Mouse (Mus musculus) embryonic facial prominence, embryonic 12.5 days (tissue): ENCODE results near the gene Cabp4. TPM values are rescaled to one million over a fixed set of nuclear protein-coding genes. Genes with fewer than 3 reads are reported as not detected.

ENCODE experiments used
- ATAC-seq: fragments of 200-750 bp; cut with Nextera tagmentation; 2 replicates; pipeline ENCODE4 v1.8.0; 2017; ENCODE audit not compliant: insufficient number of reproducible peaks, insufficient read depth, low FRiP score, low TSS enrichment
- H3K27ac ChIP-seq: fragments of 300-500 bp; sonication (generic); 2 replicates; pipeline ENCODE4 v1.5.1; 2016; ENCODE audit warnings: mild to moderate bottlenecking
- H3K27me3 ChIP-seq: fragments of 300-500 bp; sonication (generic); 2 replicates; pipeline ENCODE4 v1.6.1; 2016; ENCODE audit warnings: mild to moderate bottlenecking, moderate library complexity
- H3K36me3 ChIP-seq: fragments of 300-500 bp; sonication (generic); 2 replicates; pipeline ENCODE4 v1.6.1; 2016; ENCODE audit warnings: mild to moderate bottlenecking
- H3K4me1 ChIP-seq: fragments of 300-500 bp; sonication (generic); 2 replicates; pipeline ENCODE4 v1.6.1; 2016
- H3K4me2 ChIP-seq: fragments of 300-500 bp; sonication (generic); replicated peaks from 2 replicates; pipeline ENCODE4 v1.6.1; 2016; ENCODE audit warnings: mild to moderate bottlenecking, moderate library complexity
- H3K4me3 ChIP-seq: fragments of 300-500 bp; sonication (generic); 2 replicates; pipeline ENCODE4 v1.5.1; 2016; ENCODE audit warnings: mild to moderate bottlenecking
- H3K9ac ChIP-seq: fragments of 300-500 bp; sonication (generic); 2 replicates; pipeline ENCODE4 v1.6.1; 2016; ENCODE audit warnings: mild to moderate bottlenecking, moderate library complexity
- H3K9me3 ChIP-seq: fragments of 300-500 bp; sonication (generic); 2 replicates; pipeline ENCODE4 v1.6.1; 2016; ENCODE audit warnings: mild to moderate bottlenecking, moderate library complexity
- WGBS: fragments of 180-500 bp; shearing (Covaris S2); methylation state at CpG from one replicate; pipeline ENCODE4 v1.1.7; 2016; 5-methylcytosine and 5-hydroxymethylcytosine counted together
- polyA plus RNA-seq: library from polyadenylated mRNA; unstranded; fragments of >200 nt; fragmentation: Nextera tagmentation; extraction: Ambion mirVana; gene quantifications from 2 replicates; pipeline ENCODE4 v1.2.1, GENCODE M21; 2016

The Cabp4 gene
- polyA plus RNA-seq, 1 experiment from 2014 or later: not detected

- no peak for ATAC-seq
- 73% methylated on average over 5 of the region's 5 CpGs for WGBS
- Histone ChIP-seq H3K4me1 (peaks cover 22% of the 10 kb centered on the region), H3K9me3 (no peaks in the 10 kb centered on the region), H3K36me3 (no peaks in the 10 kb centered on the region), H3K4me2 (no peak overlapping the region), H3K9ac (no peak overlapping the region), H3K27ac (no peak overlapping the region), H3K4me3 (no peak overlapping the region), H3K27me3 (peaks cover 12% of the 10 kb centered on the region; the same call in 1 of the 2 replicates)
Measured at GRCm38 (mm10) chr19:4094774-4095303, 49.0 kb downstream of the Cabp4 start.

DNA sequence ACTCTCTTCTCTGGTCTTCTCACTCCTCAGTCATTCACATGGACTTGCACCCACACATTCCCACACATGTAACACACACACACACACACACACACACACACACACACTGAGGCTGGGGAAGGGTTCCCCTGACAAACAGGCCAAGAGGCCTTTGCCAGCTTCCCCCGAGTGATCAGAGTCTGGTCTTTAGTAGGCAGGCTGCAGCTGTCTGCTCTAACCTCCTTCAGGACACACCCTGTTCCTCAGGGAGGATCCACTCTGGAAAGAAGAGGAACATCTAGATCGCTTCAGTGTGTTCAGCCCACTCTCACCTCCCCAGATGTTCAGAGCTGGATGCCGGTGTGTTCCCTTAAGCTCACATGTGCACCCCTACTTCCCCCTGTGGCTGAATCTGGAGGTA lies 49.5 kb downstream of the Cabp4 start:
- H3K27ac ChIP-seq: no peak overlapping the region
- H3K4me3 ChIP-seq: no peak overlapping the region
- no peaks in the 10 kb centered on the region for H3K9me3 ChIP-seq
- peaks cover 18% of the 10 kb centered on the region for H3K4me1 ChIP-seq
- 65% methylated on average over 3 of the region's 3 CpGs for WGBS
- ATAC-seq: no peak
- no peaks in the 10 kb centered on the region for H3K36me3 ChIP-seq
- peaks cover 9% of the 10 kb centered on the region; the same call in 1 of the 2 replicates for H3K27me3 ChIP-seq
- no peak overlapping the region for H3K4me2 ChIP-seq
- no peak overlapping the region for H3K9ac ChIP-seq

DNA sequence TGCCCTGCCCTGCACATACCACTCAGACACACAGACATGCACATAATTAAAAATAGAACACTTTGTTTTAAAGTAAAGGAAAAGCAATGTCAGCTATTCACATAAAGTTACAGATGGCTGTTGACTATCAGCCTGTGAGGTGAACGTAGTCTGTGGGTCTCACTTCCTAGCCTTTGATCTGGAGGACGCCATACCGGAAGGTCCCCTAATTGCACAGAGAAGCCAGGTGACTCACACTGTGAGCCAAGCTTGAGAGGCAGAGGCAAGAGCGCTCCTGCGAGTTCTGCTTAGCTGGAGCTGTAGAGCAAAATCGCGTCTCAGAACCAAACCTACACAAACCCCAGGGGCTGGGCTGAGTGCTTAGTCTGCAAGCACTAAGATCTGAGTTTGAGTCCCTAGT lies 50.1 kb downstream of the Cabp4 start:
- no peaks in the 10 kb centered on the region for H3K36me3 ChIP-seq
- H3K4me1 ChIP-seq: peaks cover 15% of the 10 kb centered on the region
- no peak for ATAC-seq
- H3K9ac ChIP-seq: no peak overlapping the region
- H3K9me3 ChIP-seq: no peaks in the 10 kb centered on the region
- H3K4me2 ChIP-seq: no peak overlapping the region
- no peak overlapping the region for H3K27ac ChIP-seq
- 72% methylated on average over 7 of the region's 7 CpGs for WGBS
- H3K27me3 ChIP-seq: peaks cover 6% of the 10 kb centered on the region; the same call in 1 of the 2 replicates
- H3K4me3 ChIP-seq: no peak overlapping the region

- WGBS: 91% methylated on average over 3 of the region's 3 CpGs
- no peaks in the 10 kb centered on the region for H3K9me3 ChIP-seq
- ATAC-seq: no peak
- H3K4me2 ChIP-seq: no peak overlapping the region
- H3K36me3 ChIP-seq: no peaks in the 10 kb centered on the region
- no peaks in the 10 kb centered on the region for H3K27me3 ChIP-seq
- H3K27ac ChIP-seq: no peak overlapping the region
- no peak overlapping the region for H3K4me3 ChIP-seq
- no peak overlapping the region for H3K9ac ChIP-seq
- H3K4me1 ChIP-seq: peaks cover 12% of the 10 kb centered on the region
Measured at GRCm38 (mm10) chr19:4092750-4093149, 51.1 kb downstream of the Cabp4 start.

DNA sequence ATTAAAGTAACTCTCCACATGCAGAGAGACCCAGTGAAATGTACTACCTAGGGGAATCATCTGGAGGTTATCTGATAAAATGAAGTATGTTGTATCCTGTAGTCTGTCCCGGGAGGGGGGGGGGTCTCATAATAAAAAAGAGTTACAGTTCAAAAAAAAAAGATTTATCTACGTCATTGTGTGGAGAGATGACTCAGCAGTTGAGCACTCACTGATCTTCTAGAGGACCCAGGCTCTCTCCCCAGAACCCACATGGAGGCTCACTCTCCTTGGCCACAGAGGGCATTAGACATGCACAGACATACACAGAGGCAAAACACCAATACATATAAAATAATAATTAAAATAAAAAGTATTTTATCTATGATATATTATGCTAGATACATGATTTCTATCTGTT lies 52.5 kb downstream of the Cabp4 start:
- ATAC-seq: no peak
- peaks cover 4% of the 10 kb centered on the region for H3K4me1 ChIP-seq
- H3K9ac ChIP-seq: no peak overlapping the region
- H3K36me3 ChIP-seq: no peaks in the 10 kb centered on the region
- WGBS: 70% methylated on average over 2 of the region's 2 CpGs
- H3K4me2 ChIP-seq: no peak overlapping the region
- no peaks in the 10 kb centered on the region for H3K9me3 ChIP-seq
- no peaks in the 10 kb centered on the region for H3K27me3 ChIP-seq
- no peak overlapping the region for H3K4me3 ChIP-seq
- no peak overlapping the region for H3K27ac ChIP-seq

DNA sequence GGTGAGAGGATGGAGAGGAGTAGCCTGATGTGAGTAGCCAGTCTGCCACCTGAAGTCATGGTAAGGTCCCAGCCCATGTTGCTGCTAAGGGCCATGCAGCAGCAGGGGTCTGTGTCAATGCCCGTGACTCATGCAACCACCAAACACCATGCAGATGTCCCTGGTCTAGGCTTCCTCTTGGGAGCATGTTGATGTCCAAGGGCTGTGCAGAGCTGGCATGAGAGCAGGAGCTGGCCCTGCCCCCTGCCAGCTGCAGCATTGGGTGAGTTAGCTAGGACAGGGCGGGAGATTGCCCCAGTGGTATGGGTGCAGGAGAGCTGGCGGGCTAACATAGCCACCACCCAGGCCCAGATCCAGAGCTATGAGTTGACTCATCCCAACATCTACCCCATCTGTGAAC lies 53.4 kb downstream of the Cabp4 start:
- Histone ChIP-seq H3K27me3 (no peaks in the 10 kb centered on the region), H3K9ac (no peak overlapping the region), H3K4me1 (no peaks in the 10 kb centered on the region), H3K4me2 (no peak overlapping the region), H3K4me3 (no peak overlapping the region), H3K27ac (no peak overlapping the region), H3K36me3 (no peaks in the 10 kb centered on the region), H3K9me3 (no peaks in the 10 kb centered on the region)
- 94% methylated on average over 3 of the region's 3 CpGs for WGBS
- no peak for ATAC-seq

DNA sequence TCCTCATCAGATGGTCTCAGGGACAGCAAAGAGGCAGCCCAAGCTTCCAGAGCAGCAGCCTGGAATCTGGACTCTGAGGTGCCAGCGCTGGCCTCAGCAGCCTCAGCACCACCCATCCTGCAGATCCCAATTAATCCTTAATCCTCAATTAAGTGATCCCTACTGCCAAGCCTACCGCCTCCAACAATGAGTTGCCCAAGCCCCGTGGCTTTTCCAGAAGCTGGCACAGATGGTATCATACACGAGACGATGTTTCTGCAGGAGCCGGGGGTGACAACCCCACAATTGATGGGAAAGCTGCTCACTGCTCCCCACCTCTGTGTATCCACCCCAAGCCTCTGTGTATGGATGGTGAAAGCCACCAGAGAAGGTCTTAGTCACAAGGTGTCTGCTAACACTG lies 54.7 kb downstream of the Cabp4 start:
- no peaks in the 10 kb centered on the region for H3K4me1 ChIP-seq
- no peak for ATAC-seq
- 86% methylated on average over 6 of the region's 6 CpGs for whole genome bisulfite sequencing
- no peak overlapping the region for H3K4me3 ChIP-seq
- no peaks in the 10 kb centered on the region for H3K36me3 ChIP-seq
- no peak overlapping the region for H3K4me2 ChIP-seq
- no peak overlapping the region for H3K9ac ChIP-seq
- no peak overlapping the region for H3K27ac ChIP-seq
- H3K27me3 ChIP-seq: no peaks in the 10 kb centered on the region
- no peaks in the 10 kb centered on the region for H3K9me3 ChIP-seq

GRCm38 (mm10) chr19:4088146-4088545 lies 55.7 kb downstream of the Cabp4 start:
- no peak overlapping the region for H3K27ac ChIP-seq
- no peaks in the 10 kb centered on the region for H3K27me3 ChIP-seq
- H3K4me1 ChIP-seq: no peaks in the 10 kb centered on the region
- 49% methylated on average over 5 of the region's 5 CpGs for WGBS
- ATAC-seq: no peak
- no peak overlapping the region for H3K9ac ChIP-seq
- H3K36me3 ChIP-seq: no peaks in the 10 kb centered on the region
- H3K4me3 ChIP-seq: no peak overlapping the region
- H3K4me2 ChIP-seq: no peak overlapping the region
- H3K9me3 ChIP-seq: no peaks in the 10 kb centered on the region

DNA sequence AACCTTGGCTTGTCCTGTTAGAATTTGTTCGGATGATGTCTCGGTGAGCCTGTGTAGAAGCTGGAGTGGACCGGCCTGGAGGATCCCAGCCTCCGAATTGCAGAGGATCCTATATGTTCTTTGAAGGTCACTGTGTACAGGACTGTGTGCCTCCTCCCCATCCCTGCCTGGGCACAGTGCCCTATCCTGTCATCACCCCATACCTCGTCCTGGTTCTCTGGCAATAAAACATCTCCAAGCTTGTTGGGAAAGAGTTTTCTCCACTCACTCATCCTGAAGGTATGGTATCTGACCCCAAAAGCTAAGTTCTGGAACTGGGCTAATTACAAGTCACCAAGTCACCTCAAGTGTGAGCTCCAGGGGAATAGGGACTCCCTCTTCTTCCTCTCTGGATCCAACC lies 56.7 kb downstream of the Cabp4 start:
- Histone ChIP-seq H3K4me1 (no peaks in the 10 kb centered on the region), H3K36me3 (no peaks in the 10 kb centered on the region), H3K4me3 (no peak overlapping the region), H3K27ac (no peak overlapping the region), H3K4me2 (no peak overlapping the region), H3K27me3 (no peaks in the 10 kb centered on the region), H3K9me3 (no peaks in the 10 kb centered on the region), H3K9ac (no peak overlapping the region)
- WGBS: 90% methylated on average over 5 of the region's 5 CpGs
- no peak for ATAC-seq

DNA sequence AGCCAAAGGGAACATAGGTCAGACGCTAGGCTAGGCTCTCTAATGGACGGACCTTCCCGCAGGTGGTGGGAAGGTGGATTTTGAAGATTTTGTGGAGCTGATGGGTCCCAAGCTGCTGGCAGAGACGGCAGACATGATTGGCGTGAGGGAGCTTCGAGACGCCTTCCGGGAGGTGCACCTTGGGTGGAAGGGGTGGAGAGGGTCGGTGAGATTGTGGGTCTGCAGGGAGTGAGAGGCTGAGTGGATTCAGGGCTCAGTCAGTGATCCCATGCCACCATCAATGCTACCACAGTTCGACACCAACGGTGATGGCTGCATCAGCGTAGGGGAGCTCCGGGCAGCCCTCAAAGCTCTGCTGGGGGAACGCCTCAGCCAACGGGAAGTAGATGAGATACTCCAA lies 57.7 kb downstream of the Cabp4 start:
- H3K4me2 ChIP-seq: no peak overlapping the region
- H3K27me3 ChIP-seq: no peaks in the 10 kb centered on the region
- no peak for ATAC-seq
- H3K9ac ChIP-seq: no peak overlapping the region
- no peak overlapping the region for H3K4me3 ChIP-seq
- WGBS: 90% methylated on average over 15 of the region's 15 CpGs
- no peaks in the 10 kb centered on the region for H3K9me3 ChIP-seq
- H3K36me3 ChIP-seq: no peaks in the 10 kb centered on the region
- H3K27ac ChIP-seq: no peak overlapping the region
- H3K4me1 ChIP-seq: no peaks in the 10 kb centered on the region

Other genes with a start within 250 kb of the Cabp4 start
- 46.4 and 53.6 TPM in 2 replicates for gene Tcirg1, start 236.9 kb downstream of the Cabp4 start, polyA plus RNA-seq
- 245 and 268 TPM in 2 replicates for gene Ndufs8, start 231.3 kb downstream of the Cabp4 start, polyA plus RNA-seq
- gene Aldh3b1, start 214.2 kb downstream of the Cabp4 start, polyA plus RNA-seq: 0.91 and 1.1 TPM in 2 replicates
- 12.5 and 12.7 TPM in 2 replicates for gene Unc93b1, start 208.8 kb downstream of the Cabp4 start, polyA plus RNA-seq
- not detected in 2 replicates for gene Aldh3b3, start 185.4 kb downstream of the Cabp4 start, polyA plus RNA-seq
- gene Aldh3b2, start 171.7 kb downstream of the Cabp4 start, polyA plus RNA-seq: 2.0 and 2.8 TPM in 2 replicates
- 3.0 and 3.4 TPM in 2 replicates for gene Acy3, start 157.5 kb downstream of the Cabp4 start, polyA plus RNA-seq
- gene Tbx10, start 151.3 kb downstream of the Cabp4 start, polyA plus RNA-seq: not detected in 2 replicates
- gene Nudt8, start 143.5 kb downstream of the Cabp4 start, polyA plus RNA-seq: 30.0 and 33.2 TPM in 2 replicates
- 4.0 and 5.6 TPM in 2 replicates for gene Gm49405, start 143.4 kb downstream of the Cabp4 start, polyA plus RNA-seq
- 6.5 and 6.9 TPM in 2 replicates for gene Doc2g, start 140.7 kb downstream of the Cabp4 start, polyA plus RNA-seq
- 188 and 201 TPM in 2 replicates for gene Ndufv1, start 131.2 kb downstream of the Cabp4 start, polyA plus RNA-seq
- 540 and 544 TPM in 2 replicates for gene Gstp1, start 106.0 kb downstream of the Cabp4 start, polyA plus RNA-seq
- gene Gstp2, start 98.0 kb downstream of the Cabp4 start, polyA plus RNA-seq: 2.8 and 11.5 TPM in 2 replicates
- gene Gstp3, start 84.5 kb downstream of the Cabp4 start, polyA plus RNA-seq: not detected in 2 replicates
- 0.22 TPM in 1 of 2 replicates, not detected in the other for gene Cabp2, start 62.5 kb downstream of the Cabp4 start, polyA plus RNA-seq
- 55.6 and 55.7 TPM in 2 replicates for gene Cdk2ap2, start 46.9 kb downstream of the Cabp4 start, polyA plus RNA-seq
- 8.9 and 10.9 TPM in 2 replicates for gene Pitpnm1, start 44.0 kb downstream of the Cabp4 start, polyA plus RNA-seq
- 85.2 and 90.8 TPM in 2 replicates for gene Aip, start 18.2 kb downstream of the Cabp4 start, polyA plus RNA-seq
- gene Gpr152, start 4.2 kb downstream of the Cabp4 start, polyA plus RNA-seq: not detected in 2 replicates
- gene Coro1b, start 4.6 kb upstream of the Cabp4 start, polyA plus RNA-seq: 128 and 135 TPM in 2 replicates
- 0.89 and 2.1 TPM in 2 replicates for gene Ptprcap, start 9.6 kb upstream of the Cabp4 start, polyA plus RNA-seq
- gene Rps6kb2, start 19.3 kb upstream of the Cabp4 start, polyA plus RNA-seq: 59.7 and 71.7 TPM in 2 replicates
- 2.6 and 3.7 TPM in 2 replicates for gene Carns1, start 31.4 kb upstream of the Cabp4 start, polyA plus RNA-seq
- gene Tbc1d10c, start 47.3 kb upstream of the Cabp4 start, polyA plus RNA-seq: 1.2 and 1.9 TPM in 2 replicates
- 782 and 783 TPM in 2 replicates for gene Ppp1ca, start 48.0 kb upstream of the Cabp4 start, polyA plus RNA-seq
- gene Rad9a, start 57.6 kb upstream of the Cabp4 start, polyA plus RNA-seq: 42.7 and 45.2 TPM in 2 replicates
- 8.5 and 9.7 TPM in 2 replicates for gene Clcf1, start 70.2 kb upstream of the Cabp4 start, polyA plus RNA-seq
- not detected in 2 replicates for gene AC109138.7, start 70.3 kb upstream of the Cabp4 start, polyA plus RNA-seq
- gene Pold4, start 87.9 kb upstream of the Cabp4 start, polyA plus RNA-seq: 14.9 and 21.6 TPM in 2 replicates
- 11.1 and 11.5 TPM in 2 replicates for gene Ssh3, start 125.1 kb upstream of the Cabp4 start, polyA plus RNA-seq
- gene Ankrd13d, start 139.1 kb upstream of the Cabp4 start, polyA plus RNA-seq: 11.0 and 13.4 TPM in 2 replicates
- 15.0 and 19.0 TPM in 2 replicates for gene Grk2, start 162.2 kb upstream of the Cabp4 start, polyA plus RNA-seq